Mouse (Mus musculus) G1E (cell line): Measurements from ENCODE around the gene Dnajb8. TPM values are rescaled to one million over a fixed set of nuclear protein-coding genes. Genes with fewer than 3 reads are reported as not detected.

Experiments
- ATAC-seq: 2 replicates; pipeline ENCODE4 v1.8.0; 2016; ENCODE audit warnings: mild to moderate bottlenecking; ENCODE audit not compliant: insufficient number of reproducible peaks, poor library complexity, low FRiP score, severe bottlenecking; ENCODE audit errors: extremely low read depth
- DNase-seq: peaks from one replicate; pipeline ENCODE4 v3.0.0; 2012; ENCODE audit warnings: low spot score
- H3K27me3 ChIP-seq: 2 replicates; pipeline ENCODE4 v1.6.1; 2012; ENCODE audit warnings: mild to moderate bottlenecking, low read length, inconsistent platforms; ENCODE audit not compliant: insufficient read depth
- H3K36me3 ChIP-seq: replicated peaks from 2 replicates; pipeline ENCODE3; 2012; ENCODE audit warnings: mild to moderate bottlenecking, inconsistent platforms
- H3K4me1 ChIP-seq: 2 replicates; pipeline ENCODE4 v1.6.1; 2012; ENCODE audit warnings: low read depth, low read length, inconsistent platforms, mixed read lengths; ENCODE audit not compliant: insufficient read depth
- H3K4me3 ChIP-seq: 2 replicates; pipeline ENCODE4 v1.5.1; 2012; ENCODE audit warnings: low read depth, mild to moderate bottlenecking, inconsistent platforms, low read length, moderate library complexity, mixed read lengths
- H3K9me3 ChIP-seq: replicated peaks from 2 replicates; pipeline ENCODE4 v1.6.1; 2012; ENCODE audit warnings: inconsistent platforms
- CTCF ChIP-seq: IDR thresholded peaks from 2 replicates; pipeline ENCODE4 v1.5.1; 2012; ENCODE audit warnings: low read depth, low read length, inconsistent platforms, mixed read lengths
- GATA1 ChIP-seq: IDR thresholded peaks from 2 replicates; pipeline ENCODE4 v1.6.1; 2012; ENCODE audit warnings: borderline replicate concordance, low read length, inconsistent platforms, mixed read lengths
- GATA2 ChIP-seq: IDR thresholded peaks from 2 replicates; pipeline ENCODE4 v1.6.1; 2012; ENCODE audit warnings: low read depth, low read length, inconsistent platforms, borderline replicate concordance
- POLR2AphosphoS5 ChIP-seq: IDR thresholded peaks from 2 replicates; pipeline ENCODE4 v1.6.1; 2012; ENCODE audit warnings: low read depth, low read length, inconsistent platforms; ENCODE audit not compliant: insufficient replicate concordance
- TAL1 ChIP-seq: conservative IDR thresholded peaks from 2 replicates; pipeline ENCODE4 v1.6.1; 2012; ENCODE audit warnings: low read depth, low read length, inconsistent platforms, mixed read lengths
- polyA plus RNA-seq: library from polyadenylated mRNA; stranded (reverse); fragments of >175 nt; gene quantifications from 2 replicates; pipeline ENCODE4 v1.2.3, GENCODE M21; 2012
- total RNA-seq, 2 experiments: library from RNA; stranded (forward) in 1 of 2; stranded (reverse) in 1 of 2; fragments of 200-1000 nt in 1 of 2; fragments of >200 nt in 1 of 2; fragmentation: Nextera tagmentation in 1 of 2; gene quantifications; 2 replicates each; pipeline ENCODE4 v1.2.3; 2014 to 2017

The Dnajb8 gene
- total and polyA plus RNA-seq, 3 experiments, result 0.11 TPM; not detected in 2

DNA sequence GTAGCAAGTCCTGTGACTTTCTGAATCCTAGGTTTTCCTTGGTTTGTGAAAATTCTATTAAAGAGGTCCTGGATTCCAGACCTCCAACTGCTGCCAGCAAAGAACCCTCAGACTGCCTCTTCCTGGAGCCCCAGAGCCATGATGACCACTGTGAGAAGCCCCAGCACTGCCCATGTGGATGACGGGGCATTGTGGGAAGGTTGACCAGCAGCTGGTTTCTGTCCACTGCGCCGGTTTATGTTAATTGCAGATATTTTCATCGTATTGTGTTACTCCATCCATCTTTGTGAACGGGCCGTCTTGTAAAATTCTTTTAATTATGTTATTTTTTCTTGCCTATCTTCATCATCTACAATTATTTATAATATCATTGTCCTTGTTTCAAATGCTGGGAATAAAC is 52.6 kb downstream of the Dnajb8 start:
- no peaks in the 10 kb centered on the region for H3K9me3 ChIP-seq
- no peaks in the 10 kb centered on the region for H3K27me3 ChIP-seq
- ATAC-seq (no peak), DNase-seq (no peak)
- no peak overlapping the region for H3K4me3 ChIP-seq
- no peak for TF ChIP-seq TAL1
- no peak for TF ChIP-seq GATA1
- TF ChIP-seq CTCF, result no peak
- TF ChIP-seq POLR2AphosphoS5, result no peak
- TF ChIP-seq GATA2, result no peak
- H3K4me1 ChIP-seq, result peaks cover 8% of the 10 kb centered on the region
- peaks cover 86% of the 10 kb centered on the region for H3K36me3 ChIP-seq

DNA sequence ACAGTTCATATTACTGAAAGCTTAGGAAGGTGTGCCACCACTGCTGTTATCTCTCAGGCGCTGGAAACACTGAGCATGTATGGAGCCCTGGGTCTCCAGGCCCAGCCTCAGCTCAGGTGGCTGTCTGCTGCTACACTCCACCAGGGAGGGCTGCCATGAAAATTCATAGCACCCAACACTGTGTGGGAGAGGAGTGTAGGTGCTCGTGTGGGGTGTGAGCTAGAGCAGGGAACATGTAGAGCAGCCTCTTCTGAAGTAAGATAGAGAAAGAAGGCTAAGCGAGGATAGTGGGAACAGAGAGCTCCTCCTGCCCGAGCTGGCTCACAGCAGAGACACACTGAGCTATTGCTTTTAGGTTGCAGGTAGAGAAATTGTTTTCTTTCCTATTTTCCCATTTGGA is 54.2 kb downstream of the Dnajb8 start:
- Histone ChIP-seq H3K27me3 (no peaks in the 10 kb centered on the region), H3K4me3 (no peak overlapping the region), H3K36me3 (peaks cover 85% of the 10 kb centered on the region), H3K4me1 (peaks cover 8% of the 10 kb centered on the region), H3K9me3 (no peaks in the 10 kb centered on the region)
- DNase-seq (no peak), ATAC-seq (no peak)
- TF ChIP-seq GATA1 (no peak), POLR2AphosphoS5 (no peak), GATA2 (no peak), CTCF (no peak), TAL1 (no peak)

DNA sequence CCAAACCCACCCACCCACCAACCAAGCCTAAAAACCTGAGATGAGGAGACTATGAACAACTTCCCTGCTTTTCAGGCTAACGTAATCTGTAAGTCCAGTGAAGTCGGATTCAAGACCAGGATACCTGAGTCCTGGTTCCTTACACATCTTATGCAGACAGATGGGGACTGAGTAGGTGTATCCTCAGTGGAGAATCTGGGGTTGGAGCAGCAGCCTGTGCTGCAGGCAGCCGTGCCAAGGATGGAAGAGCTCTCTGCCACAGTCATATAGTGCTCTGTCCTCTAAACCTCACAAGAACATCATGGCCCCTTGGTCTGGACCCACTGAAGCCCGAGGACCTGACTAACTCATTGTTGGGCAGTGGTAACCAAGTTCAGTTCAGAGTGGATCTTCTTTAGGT is 55.2 kb downstream of the Dnajb8 start:
- DNase-seq, result no peak
- ATAC-seq, result no peak
- peaks cover 4% of the 10 kb centered on the region for H3K4me1 ChIP-seq
- peaks cover 87% of the 10 kb centered on the region for H3K36me3 ChIP-seq
- H3K9me3 ChIP-seq, result no peaks in the 10 kb centered on the region
- no peak overlapping the region for H3K4me3 ChIP-seq
- no peaks in the 10 kb centered on the region for H3K27me3 ChIP-seq
- TF ChIP-seq POLR2AphosphoS5 (no peak), CTCF (no peak), TAL1 (no peak), GATA1 (no peak), GATA2 (no peak)

DNA sequence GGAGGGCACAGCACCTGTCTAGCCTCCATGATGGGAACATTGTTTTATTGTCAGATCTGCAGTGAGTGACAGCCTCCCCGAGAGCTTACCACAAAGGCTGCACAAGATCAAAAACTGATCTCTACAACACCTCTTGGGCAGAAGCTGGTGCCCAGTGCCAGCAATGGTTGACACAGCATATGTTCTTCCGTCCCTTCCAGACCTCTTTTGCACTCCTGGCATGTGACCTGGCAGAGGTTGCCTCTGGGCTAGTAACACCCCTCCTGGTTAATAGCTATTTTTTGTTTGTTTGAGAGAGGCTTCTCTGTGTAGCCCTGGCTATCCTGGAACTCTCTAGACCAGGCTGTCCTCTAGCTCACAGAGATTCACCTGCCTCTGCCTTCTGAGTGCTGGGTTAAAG is 56.1 kb downstream of the Dnajb8 start:
- no peak overlapping the region for H3K4me3 ChIP-seq
- no peak for TF ChIP-seq TAL1
- TF ChIP-seq GATA1, result no peak
- TF ChIP-seq GATA2, result no peak
- no peak for TF ChIP-seq CTCF
- no peak for TF ChIP-seq POLR2AphosphoS5
- DNase-seq, result no peak
- ATAC-seq, result no peak
- H3K4me1 ChIP-seq, result no peaks in the 10 kb centered on the region
- H3K27me3 ChIP-seq, result no peaks in the 10 kb centered on the region
- H3K9me3 ChIP-seq, result no peaks in the 10 kb centered on the region
- peaks cover 83% of the 10 kb centered on the region for H3K36me3 ChIP-seq

DNA sequence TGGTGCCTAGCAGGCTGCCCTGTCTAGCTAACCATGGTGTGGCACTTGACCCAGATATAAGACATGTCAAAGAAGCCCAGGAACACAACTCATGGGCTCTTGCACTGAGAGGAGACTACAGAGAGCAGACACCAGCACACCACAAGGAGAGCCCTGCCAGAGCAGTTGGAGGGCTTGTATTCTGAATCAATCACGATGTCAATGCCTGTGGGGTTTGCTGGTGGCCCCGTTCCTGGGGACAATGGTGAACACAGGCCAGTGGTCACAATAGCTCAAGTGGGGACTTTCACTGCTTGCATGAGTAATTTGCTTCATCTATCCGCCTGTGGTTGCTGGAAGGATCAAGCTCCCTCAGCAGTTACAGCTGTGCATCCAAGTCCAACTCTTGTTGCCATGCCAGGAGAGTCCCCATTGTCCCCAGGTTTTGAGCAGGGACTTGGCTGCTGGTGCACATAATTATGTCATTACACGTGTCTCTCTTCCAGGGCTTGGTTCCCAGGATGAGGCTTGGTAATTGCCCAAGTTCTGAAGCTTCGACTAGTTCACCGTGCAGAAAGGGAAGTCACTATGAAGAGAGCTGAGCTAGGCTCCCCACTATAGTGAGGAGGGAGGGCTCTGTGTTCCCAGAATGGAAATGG is 68.2 kb downstream of the Dnajb8 start:
- Histone ChIP-seq H3K36me3 (peaks cover 57% of the 10 kb centered on the region), H3K4me3 (no peak overlapping the region), H3K27me3 (no peaks in the 10 kb centered on the region), H3K9me3 (no peaks in the 10 kb centered on the region), H3K4me1 (peaks cover 19% of the 10 kb centered on the region)
- DNase-seq (no peak), ATAC-seq (no peak)
- no peak for TF ChIP-seq TAL1
- no peak for TF ChIP-seq GATA2
- TF ChIP-seq CTCF, result no peak
- TF ChIP-seq POLR2AphosphoS5, result no peak
- no peak for TF ChIP-seq GATA1

DNA sequence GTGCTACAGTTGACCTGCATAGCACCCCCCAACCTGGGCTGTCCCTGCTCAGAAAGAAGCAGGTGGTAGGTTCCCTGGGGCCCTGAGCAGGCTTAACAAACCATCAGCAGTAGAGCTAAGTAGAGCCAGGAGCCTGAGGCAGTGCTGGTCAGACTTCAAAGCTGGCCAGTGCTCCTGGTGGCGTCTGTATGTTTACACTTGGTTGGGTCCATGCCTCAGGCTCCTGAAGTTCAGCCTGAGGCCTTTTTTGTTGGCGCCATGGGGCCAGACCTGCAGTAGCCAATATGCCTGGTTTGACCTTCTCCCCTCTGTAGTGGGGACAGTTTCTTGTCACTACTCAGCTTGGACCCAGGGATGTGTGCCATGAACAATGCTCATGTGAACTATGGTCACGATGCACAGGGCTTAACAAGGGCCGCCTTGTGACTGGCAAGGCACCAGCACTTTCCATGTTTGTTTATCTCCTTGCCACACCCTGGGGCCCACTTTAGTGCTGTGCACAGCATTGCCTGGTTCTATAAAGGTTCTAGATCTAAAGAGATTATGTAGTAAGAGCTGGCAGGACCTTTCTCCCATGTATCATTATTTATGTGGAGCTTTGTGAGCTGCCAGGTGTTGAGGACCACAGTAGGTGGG is 70.3 kb downstream of the Dnajb8 start:
- H3K9me3 ChIP-seq, result no peaks in the 10 kb centered on the region
- H3K4me1 ChIP-seq, result peaks cover 15% of the 10 kb centered on the region
- H3K4me3 ChIP-seq, result no peak overlapping the region
- DNase-seq, result no peak
- no peaks in the 10 kb centered on the region for H3K27me3 ChIP-seq
- TF ChIP-seq CTCF (no peak), TAL1 (no peak), GATA1 (no peak), POLR2AphosphoS5 (no peak), GATA2 (no peak)
- no peak for ATAC-seq
- H3K36me3 ChIP-seq, result peaks cover 79% of the 10 kb centered on the region
